Mouse (Mus musculus) ES-CJ7 (cell line): ENCODE results near the gene Abhd8.
"Not testable (repeated sequence)": the region's sequence is repeated elsewhere in the genome, so short reads cannot be mapped to it uniquely, and the experiment has no call there.

Source experiments
- DNase-seq: peaks from one replicate; pipeline ENCODE4 v3.0.0; 2011; ENCODE audit warnings: low read depth, low spot score

Gene Abhd8

DNA sequence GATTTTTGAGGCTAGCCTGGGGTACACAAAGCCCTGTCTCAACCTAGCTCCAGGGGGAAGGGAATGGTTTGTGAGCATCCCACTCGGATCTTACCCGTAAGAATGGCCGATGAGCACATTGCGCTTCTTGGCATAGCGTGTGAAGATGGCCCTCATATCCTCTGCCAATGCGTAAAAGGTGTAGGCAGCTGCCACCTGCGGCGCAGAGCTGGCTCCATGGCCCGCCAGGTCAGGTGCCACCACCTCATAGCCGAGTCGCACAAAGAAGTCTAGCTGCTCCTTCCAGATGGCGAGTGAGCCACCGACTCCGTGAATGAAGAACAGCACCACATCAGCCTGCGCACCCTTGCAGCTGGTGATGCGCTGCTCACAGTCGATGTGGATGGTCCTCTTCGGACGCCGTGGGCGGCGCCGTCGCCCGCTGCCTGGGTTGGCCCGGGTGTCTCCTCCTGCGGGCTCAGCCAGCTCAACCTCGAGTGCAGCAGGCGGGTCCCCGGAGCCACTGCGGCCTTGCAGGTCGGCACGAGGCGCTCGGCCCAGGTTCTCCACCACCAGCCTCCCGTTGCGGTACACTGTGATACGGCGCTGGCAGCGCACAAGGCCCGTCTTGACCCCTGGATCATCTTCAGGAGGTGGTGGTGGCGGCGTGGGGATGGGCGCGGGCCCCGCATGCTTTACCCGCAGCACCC is 2.2 kb downstream of the Abhd8 start:
- DNase-seq: no peak

DNA sequence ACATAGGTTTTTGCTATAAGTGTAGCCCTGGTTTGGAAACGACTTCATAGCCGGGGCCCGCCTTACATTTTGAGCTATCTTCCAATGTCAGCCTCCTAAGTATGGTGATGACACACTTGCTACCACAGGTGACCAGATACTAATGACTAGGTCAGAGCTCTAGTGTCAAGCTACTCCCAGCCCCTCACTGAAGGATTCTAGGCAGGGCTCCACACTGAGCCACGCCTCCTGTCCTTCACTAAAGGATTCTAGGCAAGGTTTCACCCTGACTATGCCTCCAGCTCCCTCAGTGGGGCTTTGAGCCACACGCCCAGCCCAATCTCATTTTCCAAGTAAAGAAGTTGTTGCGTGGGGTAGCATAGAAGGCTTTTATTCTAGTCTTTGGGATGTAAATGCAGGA is 2.7 kb downstream of the Abhd8 start:
- no peak for DNase-seq

DNA sequence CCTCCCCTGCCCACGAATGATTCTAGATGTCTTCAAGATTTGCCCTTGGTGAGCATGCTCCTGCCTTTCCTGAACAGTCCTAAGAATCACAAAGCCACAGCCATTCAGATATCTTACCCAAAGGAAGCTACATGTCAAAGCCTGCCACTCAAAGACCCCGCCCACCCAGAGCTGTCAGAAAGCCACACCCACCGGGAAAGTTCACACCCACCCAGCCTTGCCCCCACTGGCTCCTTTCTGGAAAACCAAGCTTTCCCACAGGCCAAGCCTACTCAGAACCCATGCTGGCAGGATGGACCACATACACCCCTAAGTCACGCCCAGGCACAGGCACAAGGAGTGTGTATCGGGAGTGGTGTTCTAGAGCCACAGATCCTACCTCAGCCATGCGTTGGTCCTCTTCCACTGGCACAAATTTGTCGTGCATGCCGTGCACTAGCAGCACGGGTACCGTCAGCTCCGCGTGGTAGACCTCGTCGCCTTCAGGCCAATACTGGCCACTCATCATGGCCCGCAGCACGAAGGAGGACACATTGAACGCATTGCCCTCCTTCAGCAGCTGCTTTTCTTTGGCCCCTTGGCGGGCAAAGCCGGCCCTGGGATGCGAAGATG is 5.7 kb downstream of the Abhd8 start:
- peak; percentile 55 for DNase-seq

DNA sequence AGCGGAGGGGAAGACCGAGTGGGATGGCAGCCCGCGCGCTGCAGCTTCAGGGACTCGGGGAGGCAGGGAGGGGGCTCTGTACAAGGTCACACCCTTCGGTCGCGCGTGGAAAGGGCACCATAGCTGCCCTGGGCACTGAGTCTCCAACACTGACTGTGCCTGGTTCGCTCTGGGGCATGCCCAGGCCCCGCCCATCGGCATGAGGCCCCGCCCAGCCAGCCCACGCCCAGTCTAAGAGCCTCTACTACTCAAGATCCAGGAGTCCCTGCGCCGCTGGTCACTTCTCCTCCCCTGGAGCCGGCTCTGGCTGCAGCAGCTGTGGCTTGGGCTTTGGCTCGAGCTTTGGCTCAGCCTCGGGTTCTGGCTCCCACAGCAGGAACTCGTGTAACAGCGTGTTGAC is 6.5 kb downstream of the Abhd8 start:
- no peak for DNase-seq

DNA sequence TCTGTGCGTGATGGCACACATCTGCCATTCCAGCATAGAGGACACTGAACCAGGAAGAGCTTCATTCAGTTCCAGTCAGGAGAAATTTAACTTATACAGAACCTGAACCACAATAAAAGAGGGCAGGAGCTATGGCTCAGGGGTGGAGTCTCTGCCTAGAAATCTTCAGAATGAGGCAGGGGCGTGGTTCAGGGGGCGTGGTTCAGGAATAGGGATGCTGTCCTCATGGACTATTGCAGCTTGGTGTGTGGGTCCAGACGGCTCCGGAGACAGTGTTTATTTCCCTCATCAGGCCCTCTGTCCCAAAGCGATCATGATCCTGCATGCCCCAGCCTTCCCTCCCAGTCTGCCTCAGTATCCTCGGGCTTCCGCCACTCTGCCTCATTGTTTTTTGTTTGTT is 8.8 kb downstream of the Abhd8 start:
- no peak for DNase-seq

DNA sequence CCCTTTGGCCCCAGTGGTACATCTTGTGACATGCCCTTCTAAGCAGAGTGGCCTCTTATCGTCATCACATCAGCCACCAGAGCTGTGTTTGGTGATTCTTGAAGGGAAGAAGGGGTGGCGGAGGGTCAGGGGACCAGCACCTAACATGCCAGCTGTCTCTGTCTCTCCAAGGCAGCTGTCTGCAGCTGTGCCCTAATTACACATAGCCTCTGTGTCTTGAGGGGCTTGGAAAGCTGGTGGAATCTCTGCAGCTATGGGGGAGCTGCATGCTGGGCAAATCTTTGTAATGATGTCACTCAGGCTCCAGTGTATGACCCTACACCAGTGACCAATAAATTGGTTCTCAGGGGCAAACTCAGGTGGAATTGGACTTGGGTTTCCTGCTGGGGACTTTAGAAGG is 10.8 kb downstream of the Abhd8 start:
- DNase-seq: no peak

DNA sequence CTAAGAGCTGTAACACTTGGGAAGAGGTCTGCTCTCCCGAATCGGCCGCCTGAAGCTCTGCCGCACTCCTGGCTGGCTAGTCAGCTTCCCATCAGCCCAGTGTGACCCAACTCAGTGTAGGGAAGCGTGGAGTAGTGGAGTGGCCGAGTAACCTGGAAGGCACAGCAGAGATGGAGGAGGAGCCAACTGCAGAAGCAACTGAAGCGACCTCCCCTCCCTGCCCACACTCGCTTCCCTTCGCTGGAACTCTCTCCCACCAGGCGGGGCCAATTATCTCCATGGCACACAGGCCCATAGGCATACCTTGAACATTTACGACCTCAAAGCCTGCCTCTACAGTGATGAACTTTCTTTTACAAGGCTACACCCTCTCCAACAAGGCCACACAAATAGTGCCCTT is 11.7 kb downstream of the Abhd8 start:
- DNase-seq: no peak

DNA sequence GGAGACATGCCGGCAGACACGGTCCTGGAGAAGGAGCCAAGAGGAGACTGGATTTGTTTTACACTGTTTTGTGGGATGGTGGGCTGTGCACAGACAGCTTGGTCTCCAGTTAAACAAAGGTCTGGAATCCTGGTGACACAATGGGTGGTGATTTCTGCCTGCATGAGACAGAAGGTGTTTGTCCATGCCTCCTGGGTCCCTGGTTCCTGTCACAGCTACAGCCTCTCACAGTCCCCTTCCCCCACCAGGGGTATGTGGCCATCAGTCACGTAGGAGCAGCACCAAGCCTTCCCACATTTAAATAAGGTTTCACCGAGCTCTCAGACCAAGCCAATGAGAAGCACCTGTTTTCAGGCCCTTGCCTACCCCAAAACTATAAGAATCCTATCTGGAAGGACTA is 12.1 kb downstream of the Abhd8 start:
- DNase-seq: no peak

DNA sequence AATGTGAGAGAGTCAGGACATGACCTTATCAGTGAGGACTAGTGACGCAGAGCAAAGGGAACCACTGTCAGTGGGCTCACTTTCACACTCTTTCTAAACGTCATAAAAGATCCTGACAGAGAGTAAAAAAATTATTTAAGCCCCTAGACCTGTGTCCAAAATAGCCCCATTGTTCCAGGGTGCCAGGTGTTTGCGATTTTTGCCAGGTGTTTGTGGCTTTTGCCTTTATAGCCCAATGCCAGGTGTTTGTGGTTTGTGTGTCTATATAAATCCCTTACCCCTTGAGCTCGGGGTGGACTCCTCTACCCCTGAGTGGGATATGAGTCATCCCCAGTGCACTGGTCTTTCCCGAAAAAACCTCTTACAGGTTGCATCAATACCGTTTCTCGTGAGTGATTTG is 18.4 kb downstream of the Abhd8 start:
- no peak for DNase-seq

DNA sequence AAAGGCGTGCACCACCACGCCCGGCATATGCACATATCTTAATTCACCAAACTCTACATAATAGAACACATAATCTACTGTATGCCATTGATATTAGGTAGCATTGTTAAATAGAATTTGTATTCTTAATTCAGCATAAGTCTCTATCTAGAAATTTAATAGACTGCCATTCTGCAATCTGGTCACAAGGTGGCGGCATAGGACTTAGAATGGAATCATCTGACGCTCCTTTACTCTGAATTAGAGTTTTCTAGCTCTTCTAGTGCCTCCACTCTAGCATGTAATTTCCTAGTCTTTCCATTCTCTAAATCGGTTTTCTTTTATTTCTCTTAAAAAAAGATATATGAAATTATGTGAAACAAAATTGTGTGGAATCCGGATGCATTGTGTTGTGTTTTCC is 22.1 kb downstream of the Abhd8 start:
- DNase-seq: peak; percentile 69

DNA sequence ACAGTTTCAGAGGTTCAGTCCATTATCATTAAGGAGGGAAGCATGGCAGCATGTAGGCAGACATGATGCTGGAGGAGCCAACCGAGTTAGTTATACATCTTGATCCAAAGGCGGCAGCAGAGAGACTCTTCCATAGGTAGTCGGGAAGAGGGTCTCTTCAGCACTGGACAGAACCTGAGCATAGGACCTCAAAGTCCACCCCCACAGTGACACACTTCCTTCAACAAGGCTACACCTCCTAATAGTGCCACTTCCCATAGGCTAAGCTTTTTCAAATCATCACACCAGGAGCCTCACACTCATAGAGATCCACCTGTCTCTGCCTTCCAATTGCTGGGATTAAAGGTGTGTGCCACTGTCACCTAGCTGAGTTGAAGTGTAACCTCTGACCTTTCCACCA is 26.4 kb downstream of the Abhd8 start:
- no peak for DNase-seq

DNA sequence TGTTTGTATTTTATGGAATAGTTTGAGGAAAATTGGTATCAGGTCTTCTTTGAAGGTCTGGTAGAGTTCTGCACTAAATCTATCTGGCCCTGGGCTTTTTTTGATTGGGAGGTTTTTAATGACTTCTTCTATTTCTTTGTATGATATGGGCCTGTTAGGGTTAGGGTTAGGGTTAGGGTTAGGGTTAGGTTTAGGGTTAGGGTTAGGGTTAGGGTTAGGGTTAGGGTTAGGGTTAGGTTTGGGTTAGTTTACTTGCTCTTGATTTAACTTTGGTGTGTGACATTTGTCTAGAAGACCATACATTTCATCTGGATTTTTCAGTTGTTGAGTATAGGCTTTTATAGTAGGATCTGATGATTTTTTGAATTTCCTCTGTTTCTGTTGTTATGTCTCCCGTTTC is 30.5 kb downstream of the Abhd8 start:
- not testable (repeated sequence) for DNase-seq

DNA sequence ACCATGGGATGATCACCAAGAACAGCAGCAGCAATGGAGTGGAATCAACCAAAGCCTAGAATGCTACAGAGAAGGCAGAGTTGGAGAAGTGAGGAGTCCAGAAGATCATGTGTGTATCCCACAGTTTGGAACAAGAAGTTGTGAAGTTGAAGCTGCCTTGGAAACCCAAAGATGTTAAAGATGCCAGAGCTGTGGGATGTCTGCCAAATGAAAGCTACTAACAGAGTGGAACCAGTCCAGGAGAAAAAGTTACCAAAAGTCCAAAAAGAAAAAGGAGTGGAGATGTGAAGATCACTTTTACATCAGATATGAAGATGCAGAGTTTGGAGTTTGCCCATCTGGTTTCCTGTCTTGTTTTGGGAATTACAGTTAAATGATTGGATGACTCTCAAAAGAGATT is 41.3 kb downstream of the Abhd8 start:
- DNase-seq: no peak

DNA sequence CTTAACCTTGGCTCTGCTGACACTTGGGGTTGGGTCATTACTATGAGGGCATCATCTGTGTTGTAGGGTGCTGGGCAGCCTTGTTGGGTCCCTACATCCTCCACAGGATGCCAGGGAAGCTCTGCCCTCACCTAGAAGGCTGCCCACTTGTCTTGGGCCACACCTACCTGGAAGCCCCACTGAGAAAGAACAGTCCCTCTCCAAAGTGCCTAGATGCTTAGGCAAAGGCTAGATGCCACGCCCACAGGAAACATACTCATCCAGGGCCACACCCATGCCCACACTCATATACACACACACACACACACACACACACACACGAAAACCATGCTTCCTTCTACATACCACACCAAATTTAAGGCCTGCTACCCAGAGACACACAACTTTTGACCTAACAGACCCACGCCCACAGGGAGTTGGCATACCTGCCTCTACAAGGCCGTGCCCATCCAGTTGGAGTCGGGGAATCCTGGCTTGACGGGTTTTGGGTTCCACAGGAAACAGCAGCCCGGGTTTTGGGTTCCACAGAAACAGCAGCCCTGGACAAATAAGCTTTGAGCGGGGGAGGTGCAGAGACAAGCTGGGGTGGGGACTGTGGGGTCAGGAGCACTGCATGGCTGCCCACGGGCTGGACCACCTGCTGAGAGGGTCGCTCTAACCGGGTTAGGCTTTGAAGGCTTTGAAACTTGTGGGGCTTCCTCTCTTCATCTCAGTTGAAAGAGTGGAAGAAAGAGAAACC is 51.8 kb downstream of the Abhd8 start:
- DNase-seq: no peak

DNA sequence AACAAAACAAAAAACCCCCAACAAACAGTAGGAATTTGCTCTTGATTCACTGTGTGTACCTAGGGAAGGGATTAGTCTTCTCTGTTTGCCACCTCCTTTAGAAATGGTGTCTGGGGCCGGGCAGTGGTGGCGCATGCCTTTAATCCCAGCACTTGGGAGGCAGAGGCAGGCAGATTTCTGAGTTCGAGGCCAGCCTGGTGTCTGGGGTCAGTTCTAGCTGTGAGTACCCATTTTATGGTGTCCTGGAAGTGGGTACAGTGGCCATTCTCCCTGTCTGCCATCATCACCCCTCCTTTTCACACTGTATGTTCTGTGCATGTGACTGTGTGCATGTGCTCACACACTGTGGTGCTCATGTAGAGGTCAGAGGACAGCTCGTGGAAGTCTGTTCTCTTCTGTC is 55.2 kb downstream of the Abhd8 start:
- no peak for DNase-seq

DNA sequence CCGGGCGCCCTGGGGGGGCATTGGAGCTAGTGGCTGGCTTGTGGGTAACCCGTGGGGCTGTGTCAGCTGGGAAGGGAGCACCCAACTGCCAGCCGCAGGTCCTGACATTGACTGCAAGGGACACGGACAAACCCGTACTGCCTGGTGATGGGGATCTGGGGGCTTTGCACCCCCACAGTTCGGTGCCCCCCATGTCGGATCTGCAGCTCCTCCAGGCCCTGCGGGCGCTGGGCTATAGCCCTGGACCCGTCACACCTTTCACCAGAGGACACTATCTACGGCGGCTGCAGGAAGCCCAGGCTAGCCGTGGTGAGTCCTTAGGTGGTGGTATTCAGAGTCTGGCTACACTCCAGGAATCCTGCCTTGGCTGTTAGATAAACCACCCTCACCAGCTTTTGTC is 56.0 kb downstream of the Abhd8 start:
- no peak for DNase-seq
